Mouse (Mus musculus) lung, postnatal 36 days (tissue): ENCODE data around the gene Cog5.
"Not testable (repeated sequence)": the region's sequence is repeated elsewhere in the genome, so short reads cannot be mapped to it uniquely, and the experiment has no call there.

ENCODE experiments used
- DNase-seq: peaks from one replicate; pipeline ENCODE4 v3.0.0; 2022; ENCODE audit warnings: mixed read lengths

Gene Cog5

DNA sequence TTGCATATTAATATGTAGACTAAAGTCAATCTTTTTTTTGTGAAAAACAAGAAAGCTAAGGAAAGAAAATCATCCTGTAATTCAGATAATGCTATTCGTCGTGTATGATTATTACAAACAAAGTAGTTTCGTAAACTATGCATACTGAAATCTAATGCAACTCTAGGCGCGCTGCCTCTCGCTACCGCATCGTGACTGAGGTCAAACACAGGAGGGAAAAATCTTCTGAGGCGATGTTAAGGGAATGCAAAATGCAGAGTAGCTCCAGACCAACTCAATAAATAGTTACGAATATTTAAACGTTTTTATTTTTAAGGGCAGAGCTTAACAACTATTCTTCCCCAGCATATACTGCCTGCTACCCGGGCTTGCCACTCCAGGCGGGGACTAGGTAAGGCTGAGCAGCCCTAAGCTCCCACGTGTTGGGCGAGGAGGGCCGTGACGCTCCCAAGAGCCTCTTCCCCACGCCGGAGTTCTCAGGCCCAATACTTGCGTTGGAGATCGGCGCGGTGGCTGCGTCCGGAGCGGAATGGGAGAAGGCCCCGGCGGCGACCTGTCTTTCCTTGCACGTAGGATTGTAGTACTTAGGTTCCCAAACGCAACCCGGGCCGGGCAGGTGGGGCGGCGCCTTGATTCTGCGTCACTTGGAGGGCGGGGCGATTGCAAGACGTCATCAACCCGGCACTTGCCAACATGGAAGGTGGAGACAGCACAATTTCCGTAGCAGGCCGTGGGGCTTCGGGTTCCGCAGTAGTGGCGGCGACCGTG is at the start of gene Cog5, which contains the start of gene Dus4l:
Gene Cog5, plus strand, starts transcription at position 673 of the 768 bp plus-strand sequence.
Gene Dus4l, minus strand, starts transcription at position 630 of the 768 bp plus-strand sequence.
- DNase-seq, result peak; percentile 97

DNA sequence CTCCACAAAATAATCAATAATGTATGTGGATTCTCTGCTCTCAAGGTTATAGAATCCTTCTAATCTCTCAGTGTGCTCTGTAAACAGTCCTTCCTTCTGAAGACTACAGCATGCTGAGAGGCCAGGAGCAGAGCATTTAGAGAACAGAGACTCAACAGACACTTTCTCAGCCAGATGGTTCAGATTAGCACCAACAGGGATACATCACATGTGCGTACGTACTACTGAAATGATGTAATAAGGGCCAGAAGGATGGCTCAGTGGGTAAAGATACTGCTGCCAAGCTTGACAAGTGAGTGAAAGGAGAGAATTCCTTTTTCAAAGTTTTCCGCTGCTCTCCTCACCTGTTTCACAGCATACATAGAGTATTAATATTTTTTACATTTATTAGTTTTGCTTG is 49.8 kb upstream of the Cog5 start:
- no peak for DNase-seq

DNA sequence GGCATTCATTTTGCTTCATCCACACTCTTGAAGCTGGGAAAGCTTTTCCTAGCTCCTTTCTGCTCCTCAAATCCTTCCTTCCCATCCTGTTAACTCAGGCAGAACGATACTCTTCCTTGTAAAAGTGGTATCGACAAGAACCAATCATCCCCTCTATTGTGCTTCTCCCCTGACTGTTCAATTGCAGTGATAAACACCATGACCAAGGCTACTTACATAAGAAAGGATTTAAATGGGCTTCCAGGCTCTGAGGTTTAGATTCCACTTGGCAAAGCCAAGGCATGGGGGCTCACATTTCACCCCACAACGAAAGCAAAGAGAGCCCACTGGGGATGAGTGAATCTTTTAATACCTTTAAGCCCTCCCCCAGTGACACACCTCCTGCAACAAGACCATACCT is 46.5 kb upstream of the Cog5 start:
- DNase-seq, result no peak

DNA sequence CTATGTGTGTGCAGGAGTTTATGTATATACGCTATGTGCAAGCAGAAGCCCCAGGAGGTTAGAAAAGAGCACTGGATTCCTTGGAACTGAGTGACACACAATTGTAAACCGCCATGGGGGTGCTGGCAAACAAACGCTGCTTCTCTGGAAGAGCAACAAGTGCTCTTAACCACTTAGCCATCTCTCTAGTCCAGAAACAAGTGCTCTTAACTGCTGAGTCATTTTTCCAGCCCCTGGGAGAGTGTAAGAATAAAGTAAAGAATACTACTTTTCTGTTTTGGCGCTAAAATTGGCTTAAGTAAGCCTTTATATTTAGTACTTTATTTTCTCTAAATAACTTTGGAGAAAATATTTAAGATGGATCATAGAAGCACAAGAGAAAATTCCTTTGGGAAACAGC is 41.3 kb upstream of the Cog5 start:
- peak; percentile 44 for DNase-seq

DNA sequence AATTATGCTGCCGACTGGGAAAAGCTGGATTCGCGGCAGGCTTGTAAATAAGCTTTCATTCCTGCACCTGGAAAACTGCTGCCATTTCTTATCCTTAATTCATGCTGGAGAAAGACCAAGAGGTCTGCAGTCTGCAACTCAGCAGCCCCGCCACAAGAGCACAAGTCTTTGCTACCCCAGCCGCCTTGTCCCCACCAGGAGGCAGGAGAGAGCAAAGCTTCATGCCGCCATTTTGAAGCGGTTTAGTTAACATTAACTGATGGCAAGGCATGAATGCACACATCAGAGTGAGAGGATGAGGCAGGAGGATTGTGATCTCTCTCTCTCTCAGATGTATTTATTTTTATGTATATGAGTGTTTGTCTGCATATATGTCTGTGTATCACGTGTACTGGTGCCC is 34.6 kb upstream of the Cog5 start:
- no peak for DNase-seq

DNA sequence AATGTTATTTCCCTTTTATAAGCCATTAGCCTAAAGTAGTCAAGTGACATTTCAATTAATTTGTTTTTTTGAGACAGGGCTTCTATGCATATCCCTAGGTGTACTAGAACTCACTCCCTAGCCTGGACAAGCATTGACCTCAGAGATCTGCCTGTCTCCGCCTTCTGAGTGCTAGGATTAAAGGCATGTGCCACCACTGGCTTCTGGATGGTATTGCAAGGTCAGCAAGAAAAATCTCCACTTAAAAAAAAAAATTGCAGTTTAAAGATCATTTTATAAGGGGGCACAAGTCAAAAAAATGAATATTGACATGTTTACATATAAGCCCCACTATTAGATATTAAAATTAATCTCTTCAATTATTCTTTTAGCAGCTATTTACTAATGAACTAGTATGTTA is 29.7 kb upstream of the Cog5 start:
- DNase-seq, result no peak

DNA sequence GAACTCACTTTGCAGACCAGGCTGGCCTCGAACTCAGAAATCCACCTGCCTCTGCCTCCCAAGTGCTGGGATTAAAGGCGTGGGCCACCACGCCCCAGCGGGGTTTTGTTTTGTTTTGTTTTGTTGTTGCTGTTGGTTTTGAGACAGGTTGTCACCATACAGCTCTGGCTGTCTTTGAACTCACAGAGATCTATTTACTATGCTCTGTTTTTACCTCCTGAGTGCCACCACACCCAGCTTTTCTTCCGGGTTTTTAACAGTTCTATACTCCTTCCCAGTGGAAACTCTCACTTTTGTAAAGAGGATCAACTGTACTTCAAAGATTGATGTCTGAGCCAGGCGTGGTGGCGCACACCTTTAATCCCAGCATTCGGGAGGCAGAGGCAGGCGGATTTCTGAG is 26.3 kb upstream of the Cog5 start:
- DNase-seq, result not testable (repeated sequence)

DNA sequence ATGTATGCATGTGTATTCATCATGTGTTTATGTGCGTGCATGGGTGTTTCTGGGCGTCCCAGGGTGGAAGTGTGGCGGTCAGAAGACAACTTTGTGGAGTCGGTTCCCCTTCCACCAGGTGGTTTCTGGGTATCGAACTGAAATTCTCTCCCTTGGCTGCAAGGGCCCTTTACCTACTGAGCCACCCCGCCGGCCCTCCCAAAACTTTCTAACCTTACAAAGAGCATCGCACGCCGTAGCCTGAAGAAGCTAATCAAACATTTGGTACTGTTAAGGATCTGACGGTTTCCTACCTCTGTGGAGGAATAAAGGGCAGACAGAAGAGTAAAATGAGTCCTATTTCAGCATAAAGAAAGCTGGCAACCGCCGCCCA is 20.7 kb upstream of the Cog5 start:
- no peak for DNase-seq

DNA sequence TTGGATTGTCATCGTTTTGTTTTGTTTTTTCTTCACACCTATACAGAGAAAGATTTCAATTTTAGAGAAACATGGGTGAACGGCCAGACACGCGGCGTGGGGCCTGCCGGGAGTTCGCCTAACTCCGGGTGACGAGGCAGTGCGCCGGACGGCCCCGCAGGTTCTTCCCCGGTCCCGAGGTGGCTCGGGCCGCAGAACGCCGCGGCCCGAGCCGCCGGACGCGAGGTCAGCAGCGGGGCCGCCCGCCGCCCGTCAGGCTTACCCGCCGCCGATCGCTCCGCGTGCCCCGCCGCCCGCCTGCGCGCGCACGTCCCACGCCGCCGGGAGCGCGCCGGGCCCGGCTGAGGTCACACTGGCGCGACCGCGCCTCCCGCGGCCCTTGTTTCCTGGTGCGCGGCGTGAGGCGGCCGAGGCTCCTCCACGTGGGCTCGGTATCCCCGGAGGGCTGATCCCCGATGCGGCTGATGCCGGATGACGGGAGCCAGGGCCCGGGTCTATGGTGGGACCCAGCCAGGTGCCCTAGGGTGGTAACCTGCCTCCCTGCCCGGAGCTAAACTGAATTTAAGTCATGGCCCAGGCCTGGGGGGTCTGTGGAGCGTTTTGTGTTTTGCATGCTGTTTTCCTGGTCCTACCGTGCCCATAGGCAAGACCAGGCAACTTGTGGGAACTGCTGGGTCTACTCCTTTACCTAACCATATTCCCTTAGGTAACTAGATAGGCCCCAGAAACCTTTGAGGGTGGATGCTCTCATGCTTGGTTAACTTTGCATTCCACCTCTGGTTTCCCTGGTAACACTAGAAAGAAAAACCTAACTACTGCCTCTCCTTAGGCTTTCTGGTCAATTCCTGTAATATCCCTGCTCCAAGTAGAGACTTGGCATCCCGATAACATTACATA is 20.1 kb upstream of the Cog5 start, which contains the start of gene Bcap29:
Gene Bcap29, minus strand, starts transcription at position 316 of the 897 bp plus-strand sequence.
- peak; percentile 85 for DNase-seq

DNA sequence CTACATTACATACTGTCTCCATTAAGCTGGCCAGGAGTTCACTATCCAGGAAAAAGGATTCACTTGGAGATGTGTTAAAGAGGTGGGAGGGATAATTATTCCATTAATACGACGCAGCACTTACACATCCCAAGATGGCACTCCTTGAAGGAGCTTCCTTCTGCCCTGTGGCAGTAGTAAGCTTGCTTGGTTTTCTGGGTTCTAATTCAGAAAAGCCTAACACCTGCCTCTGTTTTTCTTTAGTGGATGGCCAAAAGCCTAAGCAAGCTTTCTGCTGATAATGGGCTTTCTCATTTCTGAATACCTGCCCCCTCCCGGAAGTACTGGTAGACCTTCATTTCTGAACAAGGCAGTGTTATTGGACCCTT is 19.4 kb upstream of the Cog5 start:
- no peak for DNase-seq

DNA sequence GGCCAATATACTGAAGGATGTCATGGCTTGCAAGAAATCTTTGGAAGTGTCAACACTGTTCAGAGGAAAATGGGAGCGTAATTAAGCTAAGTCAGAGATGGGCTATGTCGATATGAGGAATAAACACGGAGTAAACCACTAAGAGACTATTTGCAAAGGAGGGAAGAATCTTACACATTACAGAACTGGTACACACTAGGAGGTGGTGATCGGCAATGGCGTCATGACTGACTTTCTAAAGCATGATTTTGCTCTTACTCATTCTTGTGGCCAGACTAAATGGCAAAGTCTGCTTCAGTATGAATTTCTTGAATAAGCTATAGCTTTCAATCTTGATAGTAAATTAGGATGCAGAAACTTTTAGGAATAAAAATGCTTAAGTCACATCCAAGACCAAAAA is 1.1 kb upstream of the Cog5 start:
- DNase-seq, result no peak

DNA sequence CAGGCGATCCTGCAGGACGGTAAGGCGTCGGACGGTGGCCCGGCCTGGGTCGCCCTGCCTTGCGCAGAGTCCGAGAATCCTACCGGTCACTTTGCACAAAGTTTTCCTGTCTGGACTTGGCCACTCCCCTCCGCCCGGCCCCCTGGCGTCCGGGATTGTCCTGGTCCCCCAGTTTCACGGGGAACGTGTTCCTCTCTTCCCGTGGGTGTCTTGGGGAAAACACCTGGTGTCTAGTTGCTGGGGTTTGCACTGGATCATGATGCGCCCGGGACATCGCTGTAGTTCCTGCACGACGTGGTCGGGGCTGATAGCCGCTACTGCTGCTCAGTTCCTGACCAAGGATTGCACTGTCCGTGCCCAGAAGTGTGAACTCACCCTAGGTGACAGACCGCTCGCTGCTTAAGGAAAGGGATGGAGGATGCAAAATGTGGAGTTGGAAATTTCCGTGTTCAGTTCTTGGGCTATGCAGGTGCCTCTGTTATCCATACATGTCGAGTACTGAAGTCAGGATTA is 352 bp downstream of the Cog5 start:
- no peak for DNase-seq

DNA sequence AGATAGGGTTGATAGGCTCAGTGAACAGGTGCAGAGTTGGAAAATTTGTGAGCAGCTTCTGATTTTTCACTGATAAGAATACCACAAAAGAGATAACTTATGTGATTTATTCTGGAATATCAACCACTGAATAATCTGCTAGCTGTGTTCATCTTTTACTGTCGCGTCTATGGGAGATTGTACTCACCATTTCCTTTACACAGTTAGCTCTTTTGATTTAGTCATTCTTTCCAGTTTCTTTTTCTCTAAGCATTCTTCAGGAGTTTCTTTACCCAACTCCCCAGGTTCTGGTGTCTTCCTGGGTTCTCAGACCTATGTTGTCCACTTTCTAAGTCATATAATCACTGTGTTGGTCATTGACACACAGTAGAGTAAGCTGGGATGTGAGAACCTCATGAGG is 2.2 kb downstream of the Cog5 start:
- DNase-seq, result no peak

DNA sequence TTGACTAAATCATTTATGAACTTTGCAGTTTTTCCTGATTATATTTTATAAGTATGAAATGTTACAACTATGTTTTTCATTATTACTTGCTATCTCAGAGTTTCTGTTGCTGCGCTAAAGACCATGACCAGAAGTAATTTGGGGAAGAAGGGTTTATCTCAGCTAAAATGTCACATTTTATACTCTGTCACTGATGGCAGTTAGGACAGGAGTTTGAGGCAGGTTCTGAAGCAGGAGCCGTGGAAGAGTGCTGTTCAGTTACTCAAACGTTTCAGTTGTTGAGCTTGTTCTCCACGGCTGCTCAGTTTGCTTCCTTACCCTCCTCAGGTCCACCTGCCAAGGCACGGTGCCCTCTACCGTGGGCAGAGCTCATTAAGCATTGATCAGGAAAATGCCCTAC is 11.3 kb downstream of the Cog5 start:
- DNase-seq, result no peak

DNA sequence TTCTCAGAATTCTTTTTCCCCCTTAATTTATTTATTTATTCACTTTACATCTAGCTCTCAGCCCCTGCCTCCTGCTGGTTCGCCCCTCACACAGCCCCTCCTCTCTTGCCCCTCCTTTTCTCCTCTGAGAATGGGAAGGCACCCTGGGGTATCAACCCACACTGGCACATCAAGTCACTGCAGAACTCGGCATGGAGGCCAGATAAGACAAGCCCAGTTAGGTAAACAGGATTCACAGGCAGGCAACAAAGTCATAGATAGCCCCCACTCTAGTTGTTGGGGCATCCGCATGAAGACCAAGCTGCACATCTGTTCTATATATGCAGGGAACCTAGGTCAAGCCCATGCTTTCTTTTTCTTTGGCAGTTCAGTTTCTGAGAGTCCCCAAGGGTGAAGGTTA is 12.5 kb downstream of the Cog5 start:
- DNase-seq, result no peak

DNA sequence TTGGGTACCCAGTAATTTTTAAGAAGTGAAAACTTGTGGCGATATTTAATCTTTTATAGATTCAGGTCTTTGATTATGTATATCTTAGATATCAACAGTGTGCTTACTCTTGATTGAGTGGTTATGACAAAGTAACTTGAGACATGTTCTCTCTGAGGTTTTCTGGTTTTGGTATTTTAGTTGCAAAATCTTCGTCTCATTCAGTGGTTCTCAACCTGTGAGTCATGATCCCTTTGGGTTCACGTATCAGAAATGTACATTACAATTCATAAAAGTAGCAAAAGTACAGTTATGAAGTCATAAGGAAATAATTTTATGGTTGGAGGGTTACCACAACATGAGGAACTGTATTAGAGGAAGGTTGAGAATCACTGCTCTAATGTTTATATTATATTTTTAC is 32.0 kb downstream of the Cog5 start:
- no peak for DNase-seq

DNA sequence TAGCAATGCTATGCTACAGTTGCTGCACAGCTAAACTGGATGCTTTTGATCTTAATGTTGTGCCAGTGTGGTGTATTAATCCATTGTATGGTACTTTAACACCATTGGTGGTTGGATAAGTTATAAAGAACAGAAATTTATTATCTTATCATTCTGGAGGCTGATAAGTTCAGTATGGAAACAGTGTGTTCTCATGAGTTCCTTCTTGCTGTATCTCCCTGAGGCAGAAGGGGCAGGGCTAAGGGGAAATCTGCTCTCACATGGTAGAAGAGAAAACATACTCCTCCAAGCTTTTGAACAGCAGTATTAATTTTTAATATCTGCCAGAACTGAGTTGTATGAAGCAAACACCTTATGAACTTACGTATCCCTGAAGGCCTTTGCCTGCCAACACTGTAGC is 38.6 kb downstream of the Cog5 start:
- no peak for DNase-seq

DNA sequence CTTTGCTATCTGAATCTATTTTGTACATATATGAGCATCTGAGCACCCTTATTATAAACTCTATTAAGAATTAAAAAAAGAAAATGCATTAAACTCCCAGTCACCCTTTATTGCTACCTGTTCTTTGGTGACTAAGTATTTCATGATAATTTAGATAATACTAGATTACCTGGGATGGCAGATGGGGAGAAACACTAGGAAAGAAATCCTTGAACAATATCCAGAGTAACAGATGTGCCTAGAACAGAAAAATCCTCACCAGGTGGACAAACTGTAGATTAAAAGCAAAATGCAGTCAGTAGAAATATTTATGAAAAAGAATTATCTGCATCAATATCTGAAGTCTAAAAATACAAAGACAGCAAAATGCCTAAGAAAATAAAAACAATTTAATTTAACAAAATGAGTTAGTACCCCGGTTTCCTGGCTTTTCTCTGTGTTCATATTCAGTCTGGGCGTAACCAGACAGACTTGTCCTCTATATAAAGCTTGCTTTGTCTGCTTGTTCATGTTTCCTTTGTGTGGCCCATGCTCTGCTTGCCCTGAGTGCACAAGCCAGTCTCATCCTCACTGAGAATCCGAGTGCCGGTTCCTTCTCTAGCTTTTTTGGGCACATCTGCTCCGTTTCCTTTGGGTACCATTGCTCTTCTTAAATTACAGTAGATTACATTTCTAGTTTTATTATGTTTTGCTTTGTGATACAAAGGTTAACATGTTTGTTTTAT is 46.1 kb downstream of the Cog5 start:
- no peak for DNase-seq

DNA sequence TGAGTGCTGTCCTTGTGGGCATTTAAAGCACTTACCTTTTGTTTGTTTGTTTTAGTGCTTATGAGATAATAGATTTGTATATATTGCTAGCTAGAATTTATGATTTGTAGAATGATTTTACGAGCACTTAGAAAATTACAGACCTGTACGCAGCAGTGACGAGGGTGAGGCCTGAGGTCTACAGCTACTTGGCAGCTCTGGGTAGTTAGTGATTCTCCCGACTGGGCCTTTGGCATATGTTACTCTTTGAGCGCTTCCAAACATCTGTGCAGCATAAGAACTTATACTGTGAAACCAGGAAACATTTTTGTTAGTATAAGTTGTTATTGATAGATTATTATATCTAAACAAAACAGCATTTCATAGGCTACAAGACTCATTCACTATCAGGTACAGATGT is 46.7 kb downstream of the Cog5 start:
- DNase-seq, result no peak

DNA sequence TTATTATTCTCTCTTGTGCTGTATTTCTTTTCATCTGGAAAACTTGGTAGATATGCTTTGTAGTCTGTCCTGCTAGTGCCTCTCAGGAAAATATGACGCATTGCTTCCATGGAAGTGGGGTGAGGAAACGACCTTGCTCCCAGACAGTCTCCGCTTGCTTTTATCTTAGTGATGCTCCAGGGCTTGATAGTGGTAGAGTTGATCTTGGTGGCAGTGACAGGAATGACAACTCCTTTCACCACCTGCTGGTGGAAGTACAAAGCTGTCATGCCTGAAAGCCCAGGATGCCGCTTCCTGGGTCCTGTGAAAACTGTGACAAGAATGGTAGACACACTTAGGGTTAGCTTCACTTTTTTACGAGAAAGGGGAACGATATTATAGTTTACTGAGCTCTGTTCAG is 49.2 kb downstream of the Cog5 start:
- no peak for DNase-seq

DNA sequence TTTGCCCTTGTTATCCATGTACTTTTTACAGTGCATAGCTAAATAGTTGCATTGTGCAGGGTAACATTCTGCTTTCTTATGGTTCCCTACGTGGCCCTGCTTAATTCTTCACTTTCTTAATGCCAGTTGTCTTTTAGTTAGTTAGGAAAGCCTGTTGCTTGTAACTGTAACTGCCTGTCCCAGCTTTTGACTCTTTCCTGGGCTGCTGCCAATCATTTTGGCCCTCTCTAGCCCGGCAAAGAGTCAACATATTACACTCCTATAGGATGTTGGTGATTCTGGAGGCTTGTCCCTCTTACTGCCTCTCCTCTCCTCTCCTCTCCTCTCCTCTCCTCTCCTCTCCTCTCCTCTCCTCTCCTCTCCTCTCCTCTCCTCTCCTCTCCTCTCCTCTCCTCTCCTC is 51.5 kb downstream of the Cog5 start:
- no peak for DNase-seq

DNA sequence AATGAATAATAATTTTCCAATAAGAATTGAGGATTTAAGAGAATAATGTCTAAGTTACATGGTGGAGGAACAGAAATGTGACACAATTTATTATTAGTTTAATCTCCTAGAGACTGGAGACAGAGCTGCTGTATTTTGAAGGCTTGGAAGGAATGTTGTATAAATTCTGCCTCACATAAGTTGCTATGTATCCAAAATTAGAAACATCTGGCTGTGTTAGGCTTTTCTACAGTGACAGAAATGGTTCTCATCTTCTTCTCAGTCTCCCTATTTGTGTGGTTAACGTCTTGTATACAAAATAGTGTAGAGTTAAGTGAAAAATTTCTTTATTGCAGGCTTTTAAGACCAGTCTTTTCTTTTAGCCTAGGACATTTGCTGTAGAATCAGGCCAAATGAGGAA is 52.9 kb downstream of the Cog5 start:
- no peak for DNase-seq

DNA sequence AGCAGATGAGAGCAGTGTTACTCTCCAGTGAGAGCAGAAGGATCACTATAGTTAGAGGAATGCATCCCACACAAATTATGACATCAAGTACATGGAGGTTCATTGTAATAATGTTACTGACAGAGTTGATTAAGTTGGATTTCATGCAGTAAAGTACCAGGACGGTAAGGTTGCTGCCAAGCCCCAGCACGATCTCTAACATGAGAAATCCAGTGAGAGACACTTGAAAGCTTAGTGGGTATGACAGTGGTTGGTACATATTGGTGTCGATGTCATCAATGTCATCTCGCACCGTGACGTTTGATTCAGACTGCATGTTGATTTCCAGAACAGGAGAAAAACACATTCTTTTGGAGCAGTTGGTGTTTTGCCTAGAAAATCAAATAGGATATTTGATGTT is 55.0 kb downstream of the Cog5 start:
- no peak for DNase-seq
